Mouse (Mus musculus) embryo, embryonic 10 days (tissue): ENCODE results near the gene Adnp.

Source experiments
- DNase-seq: peaks from one replicate; pipeline ENCODE4 v3.0.0-alpha.2; 2015; ENCODE audit warnings: low spot score

Adnp gene

DNA sequence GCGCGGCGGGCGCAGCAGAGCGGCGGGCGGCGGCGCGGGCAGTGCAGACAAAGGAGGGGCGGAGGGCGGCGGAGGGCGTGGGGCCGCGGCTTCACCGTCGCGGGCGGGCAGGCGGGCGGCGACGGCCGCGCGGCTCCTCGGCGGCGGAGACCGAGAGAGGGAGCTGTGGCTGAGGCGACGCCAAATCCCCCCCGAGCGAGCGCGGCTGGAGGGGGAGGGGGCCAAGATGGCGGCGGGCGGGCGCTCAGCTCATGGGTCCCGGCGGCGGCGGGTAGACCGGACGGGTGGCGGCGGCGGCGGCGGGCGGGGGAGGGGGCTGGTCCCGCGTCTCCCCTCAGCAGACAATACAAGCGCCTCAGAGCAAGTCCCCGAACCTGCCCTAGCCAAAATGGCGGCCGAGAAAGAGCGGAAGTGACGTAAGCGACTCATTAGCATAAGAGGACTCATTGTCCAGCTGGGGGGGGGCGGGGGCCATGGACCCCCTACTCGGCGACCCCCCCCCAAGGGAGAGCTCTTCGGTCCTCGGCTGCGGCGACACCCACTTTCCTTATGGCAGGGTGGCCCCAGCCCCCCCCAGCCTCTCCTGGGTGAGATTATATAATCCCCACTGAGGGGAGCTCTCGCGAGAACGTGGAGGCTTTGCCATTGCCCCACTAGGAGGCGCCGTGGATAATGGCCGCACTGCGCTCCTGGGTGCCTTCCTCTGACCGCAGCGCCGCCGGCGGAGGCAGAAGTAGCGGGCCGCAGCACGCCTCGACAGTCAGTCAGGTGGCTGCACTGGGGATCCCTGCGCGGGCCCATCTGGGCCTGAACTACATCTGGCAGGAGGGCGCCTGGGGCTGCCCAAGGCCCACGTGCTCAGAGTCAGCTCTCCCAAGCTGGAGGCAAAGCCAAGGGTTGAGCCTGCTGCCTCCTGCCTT is at the start of gene Adnp:
TSS of gene Adnp (minus strand) at position 388 of the 920 bp plus-strand sequence.
- DNase-seq: peak; percentile 98

DNA sequence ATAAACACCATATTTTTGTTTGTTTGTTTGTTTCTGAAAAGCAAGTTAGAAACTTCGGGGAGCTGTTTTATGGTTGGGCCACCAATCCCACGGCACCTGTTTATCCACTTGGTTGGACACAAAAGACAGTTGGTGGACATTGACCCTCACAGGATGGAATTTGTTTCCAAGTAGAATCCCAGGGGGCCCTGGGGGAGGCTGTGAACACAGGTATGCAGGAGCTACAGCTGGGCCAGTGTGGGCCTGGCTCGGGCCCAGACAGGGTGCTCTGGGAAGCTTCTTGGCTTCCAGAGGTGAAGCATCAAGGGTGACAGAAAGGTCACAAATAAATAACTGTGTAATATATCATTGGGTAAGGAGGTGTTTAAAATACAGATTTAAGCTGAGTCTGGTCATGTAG is 49.6 kb upstream of the Adnp start:
- no peak for DNase-seq

DNA sequence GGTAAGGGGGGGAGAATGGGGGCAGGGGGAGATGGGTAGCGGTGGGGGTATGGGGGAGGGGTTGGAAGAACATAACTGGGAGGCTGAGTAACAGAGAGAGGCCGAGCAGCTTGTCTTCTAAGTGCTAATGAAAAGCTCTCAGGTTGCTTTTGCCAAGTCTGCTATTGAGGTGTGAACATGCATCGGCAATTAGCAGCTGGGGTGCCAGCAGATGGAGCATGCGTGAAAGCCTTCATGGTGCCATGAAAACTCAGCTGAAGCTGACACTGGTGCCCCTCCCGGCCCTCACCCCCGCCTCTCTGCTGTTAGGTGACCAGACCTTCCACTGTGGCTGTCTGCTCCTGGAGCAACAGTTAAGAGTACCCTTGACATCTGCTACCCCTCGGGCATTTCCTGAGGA is 46.9 kb upstream of the Adnp start:
- DNase-seq: no peak

DNA sequence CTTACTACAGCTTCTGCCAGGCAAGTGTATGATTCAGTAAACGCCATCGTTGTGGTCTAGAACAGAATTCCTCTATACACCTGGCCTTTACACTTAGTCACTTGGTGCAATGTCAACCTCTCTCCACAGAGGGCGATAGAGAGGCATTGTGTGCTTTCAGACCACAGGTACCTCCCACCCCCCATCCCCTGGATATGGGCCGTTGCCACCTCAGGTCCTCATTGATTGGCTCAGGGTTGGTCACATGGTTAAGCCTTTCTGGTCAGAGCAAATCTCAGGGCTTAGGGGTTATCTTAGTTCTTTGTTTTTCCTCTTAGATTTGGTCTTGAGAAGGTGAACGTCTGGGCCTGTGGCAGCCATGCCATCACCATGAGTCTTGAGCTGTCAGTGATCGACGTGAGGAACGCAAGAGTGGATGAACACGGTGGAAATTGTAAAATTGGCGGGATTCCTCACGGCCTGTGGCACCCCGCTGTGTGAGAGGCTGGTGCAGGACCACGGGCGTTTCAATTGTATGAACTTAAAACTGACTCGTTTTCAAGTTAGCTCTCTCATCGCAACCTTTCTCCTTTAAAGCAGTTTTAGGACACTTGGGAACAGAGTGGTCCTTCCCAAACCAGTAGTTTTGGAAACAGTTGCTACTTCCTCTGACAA is 45.9 kb upstream of the Adnp start:
- peak; percentile 86 for DNase-seq

DNA sequence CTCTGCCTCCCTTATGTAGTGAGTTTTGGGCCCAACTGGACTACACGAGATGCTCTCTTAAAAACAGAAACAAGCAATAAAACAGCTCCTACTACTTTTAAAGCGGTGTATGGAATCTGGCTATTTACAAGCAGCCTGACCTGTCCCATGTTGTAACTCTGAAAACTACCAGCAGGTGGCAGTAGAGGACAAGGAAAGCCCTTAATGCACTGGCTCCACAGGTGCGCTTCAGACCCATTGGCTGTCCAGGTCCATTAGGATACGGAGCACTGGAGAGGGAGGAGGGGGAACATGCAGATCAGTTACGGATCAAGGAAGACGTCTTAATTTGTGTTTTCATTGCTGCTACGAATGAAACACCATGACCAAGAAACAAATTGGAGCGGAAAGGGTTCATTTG is 43.4 kb upstream of the Adnp start:
- DNase-seq: peak; percentile 88

DNA sequence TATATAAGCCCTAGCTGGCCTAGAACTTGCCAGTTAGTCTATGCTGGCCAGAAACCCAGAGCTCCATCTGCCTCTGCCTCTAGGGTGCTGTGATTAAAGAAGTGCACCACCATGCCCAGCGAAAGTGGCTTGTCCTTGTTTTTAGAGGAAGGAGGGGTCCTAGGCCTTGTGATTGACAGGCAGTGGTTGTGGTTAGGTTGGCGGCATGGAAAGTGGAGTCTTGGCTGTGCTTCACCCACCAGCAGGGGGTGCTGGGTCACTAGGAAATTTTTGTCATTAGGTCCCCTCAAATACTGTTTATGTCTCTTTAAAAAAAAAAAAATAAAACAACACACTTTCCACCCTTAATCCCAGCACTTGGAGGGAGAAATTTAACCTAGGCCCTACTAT is 41.9 kb upstream of the Adnp start:
- peak; percentile 46 for DNase-seq

DNA sequence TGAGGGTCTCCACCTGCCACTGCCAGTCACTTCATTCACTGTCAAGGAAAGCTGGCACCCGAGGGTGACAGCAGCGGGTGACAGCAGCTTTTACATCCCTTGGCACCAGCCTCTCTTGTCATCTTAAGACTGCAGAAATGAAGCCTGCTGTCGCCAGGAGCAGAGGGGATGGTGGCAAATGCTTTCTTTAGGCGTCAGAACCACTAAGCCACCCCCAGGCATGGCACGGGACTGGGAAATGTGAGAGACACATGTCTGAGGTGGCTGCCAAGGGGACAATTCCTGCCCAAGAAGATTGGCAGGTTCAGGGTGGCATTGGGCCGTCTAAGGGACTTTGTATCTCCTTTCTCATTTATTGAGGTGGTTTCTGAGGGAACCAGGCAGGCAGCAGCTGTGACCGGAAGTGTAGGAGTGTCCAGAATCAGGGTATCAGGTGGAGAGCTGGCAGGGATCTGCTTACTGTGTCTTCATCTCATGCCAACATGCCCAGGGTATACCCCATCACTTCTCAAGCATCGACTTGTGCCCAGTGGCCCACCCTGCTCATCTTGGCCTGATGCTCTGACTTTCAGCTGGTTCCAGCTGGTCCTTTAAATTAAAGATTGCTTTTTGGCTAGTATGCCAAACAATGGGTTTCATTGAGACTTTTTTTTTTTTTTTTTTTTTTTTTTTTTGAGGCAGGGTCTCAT is 41.4 kb upstream of the Adnp start:
- no peak for DNase-seq

DNA sequence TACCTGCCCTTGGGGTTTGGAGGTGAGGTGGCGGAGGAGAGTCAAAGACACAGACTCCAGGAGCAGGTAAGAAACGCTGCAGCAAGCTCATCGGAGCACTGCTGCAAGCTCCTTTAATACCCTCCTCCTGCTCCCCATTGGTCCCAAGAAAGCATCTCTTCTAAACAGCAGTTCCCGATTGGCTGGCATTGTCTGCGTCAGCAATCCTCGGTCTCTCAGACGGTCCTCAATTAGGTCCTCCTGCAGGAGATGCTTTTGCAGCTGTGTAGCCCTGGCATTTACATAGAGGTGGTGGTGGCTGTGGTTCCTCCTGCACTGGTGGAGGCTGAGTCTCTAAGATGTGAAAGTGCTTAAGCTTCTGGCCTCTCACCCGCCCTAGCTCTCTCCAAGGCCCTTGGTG is 38.7 kb upstream of the Adnp start:
- no peak for DNase-seq

DNA sequence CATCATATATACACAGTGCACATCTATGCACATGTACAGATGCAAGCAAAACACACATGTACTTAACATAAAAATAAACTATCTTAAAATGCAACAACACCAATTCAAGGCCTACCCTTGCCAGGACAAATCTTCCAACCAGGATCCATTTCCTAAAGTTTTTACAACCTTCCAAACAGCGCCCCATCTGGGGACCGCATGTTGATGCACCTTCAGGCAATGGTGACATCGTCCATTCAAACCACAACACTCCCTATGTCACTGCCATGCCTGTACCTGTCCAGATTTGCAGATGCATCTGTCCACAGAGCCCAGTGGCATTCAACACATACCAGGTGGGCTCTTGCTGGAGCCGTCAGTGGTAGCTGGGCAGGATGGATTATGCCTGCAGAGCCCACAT is 36.4 kb upstream of the Adnp start:
- no peak for DNase-seq

DNA sequence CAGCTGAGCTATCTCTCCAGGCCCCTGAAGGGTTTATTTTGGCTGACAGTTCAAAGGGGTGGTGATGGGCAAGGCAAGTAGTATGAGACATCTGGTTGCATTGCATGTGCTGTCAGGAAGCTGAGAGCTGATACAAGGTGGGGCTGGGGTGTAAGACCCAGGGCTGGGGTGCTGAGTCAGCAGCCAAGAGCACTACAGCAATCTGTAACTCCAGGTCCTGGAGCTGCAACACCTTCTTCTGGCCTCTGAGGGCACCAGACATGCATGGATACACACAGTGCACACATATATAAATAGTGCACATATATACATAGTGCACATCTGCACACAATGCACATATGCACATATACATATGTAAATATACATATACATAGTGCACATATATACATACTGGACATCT is 35.9 kb upstream of the Adnp start:
- DNase-seq: no peak

DNA sequence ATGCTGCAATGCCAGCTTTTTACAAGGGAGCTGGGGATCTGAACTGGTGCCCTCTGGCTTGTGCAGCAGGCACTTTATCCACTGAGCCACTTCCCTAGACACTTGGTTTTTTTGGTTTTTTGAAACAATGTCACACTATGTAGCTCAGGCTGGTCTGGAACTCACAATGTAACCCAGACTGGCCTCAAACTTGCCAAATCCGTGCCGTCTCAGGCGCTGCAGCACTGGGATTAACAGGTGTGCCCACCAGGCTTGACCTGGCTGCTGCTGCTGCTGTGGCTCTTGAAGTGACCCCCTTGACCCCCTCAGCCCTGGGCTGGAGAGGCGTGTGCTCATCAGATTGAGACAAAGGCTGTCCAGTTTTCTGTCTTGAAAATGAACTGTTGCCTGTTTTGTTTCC is 31.4 kb upstream of the Adnp start:
- no peak for DNase-seq

DNA sequence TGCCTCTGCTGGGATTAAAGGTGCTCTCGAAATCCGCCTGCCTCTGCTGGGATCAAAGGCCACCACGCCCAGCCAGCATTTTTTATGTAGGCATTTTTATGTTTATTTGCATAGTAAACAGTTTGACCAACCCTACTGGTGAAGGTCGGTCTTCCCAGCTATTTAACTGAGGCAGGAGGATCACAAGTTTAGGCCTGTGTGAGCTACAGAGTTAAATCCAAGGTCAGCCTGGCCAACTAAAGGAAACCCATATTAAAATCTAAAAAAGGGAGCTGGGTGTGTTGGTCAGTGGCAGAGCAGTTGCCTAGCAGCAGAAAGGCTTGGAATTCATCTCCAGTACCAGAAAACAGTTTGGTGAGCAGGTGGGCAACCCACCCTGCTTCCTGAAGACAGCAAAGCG is 26.4 kb upstream of the Adnp start:
- DNase-seq: no peak

DNA sequence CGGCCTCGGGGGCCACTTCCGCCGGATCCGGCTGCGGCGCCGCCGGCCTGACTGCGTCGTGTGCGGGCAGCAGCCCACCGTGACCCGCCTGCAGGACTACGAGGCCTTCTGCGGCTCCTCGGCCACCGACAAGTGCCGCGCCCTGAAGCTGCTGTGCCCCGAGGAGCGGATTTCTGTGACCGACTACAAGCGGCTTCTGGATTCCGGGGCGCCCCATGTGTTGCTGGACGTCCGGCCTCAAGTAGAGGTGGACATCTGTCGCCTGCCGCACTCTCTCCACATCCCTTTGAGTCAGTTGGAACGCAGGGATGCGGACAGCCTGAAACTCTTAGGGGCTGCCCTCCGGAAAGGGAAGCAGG is 24.5 kb upstream of the Adnp start:
- no peak for DNase-seq

DNA sequence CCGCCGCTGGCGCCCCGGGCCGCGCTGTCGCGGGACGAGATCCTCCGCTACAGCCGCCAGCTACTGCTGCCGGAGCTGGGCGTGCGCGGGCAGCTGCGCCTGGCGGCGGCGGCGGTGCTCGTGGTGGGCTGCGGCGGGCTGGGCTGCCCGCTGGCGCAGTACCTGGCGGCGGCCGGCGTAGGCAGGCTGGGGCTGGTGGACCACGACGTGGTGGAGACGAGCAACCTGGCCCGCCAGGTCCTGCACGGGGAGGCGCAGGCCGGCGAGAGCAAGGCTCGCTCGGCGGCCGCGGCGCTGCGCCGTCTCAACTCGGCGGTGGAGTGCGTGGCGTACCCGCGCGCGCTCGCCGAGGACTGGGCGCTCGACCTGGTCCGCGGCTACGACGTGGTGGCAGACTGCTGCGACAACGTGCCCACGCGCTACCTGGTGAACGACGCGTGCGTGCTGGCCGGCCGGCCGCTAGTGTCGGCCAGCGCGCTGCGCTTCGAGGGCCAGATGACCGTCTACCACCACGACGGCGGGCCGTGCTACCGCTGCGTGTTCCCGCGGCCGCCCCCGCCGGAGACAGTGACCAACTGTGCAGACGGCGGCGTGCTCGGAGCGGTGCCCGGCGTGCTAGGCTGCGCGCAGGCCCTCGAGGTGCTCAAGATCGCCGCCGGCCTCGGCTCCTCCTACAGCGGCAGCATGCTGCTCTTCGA is 24.0 kb upstream of the Adnp start:
- peak; percentile 20 for DNase-seq

DNA sequence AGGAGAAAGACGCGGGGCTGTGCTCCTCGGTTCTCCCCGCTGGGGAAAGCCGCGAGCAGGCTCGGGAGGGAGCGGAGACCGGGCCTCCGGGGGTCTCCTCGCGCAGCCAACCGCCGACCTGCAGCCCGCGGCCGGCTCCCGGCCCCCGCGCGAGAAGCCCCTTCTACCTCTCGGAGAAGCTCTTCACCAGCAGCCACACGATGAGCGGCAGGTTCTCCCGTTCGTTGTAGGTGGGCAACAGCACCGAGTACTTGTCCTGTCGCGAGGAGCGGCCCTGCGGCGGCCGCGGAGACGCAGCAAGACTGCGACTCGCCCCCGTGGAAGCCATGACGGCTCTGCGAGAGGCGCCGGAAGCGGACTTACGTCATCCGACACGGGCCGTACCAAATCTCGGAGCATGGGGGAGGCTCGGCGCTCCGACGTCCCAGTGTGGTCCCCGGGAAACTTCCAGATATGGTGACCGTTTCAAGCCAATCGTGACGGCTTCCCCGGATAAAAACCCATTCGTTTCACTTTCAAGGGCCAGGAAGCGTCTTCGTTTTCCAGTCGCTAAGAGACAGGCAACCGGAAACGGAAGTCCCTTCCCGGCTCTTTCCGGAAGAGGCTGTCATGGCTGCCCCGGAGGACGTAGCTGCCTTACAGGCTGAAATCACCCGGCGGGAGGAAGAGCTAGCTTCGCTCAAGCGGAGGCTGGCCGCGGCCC is 23.3 kb upstream of the Adnp start, which contains the start of the genes Gm20716, Dpm1 and Mocs3:
TSS of gene Gm20716 (minus strand) at position 339 of the 703 bp plus-strand sequence.
TSS of gene Dpm1 (minus strand) at position 566 of the 703 bp plus-strand sequence.
TSS of gene Mocs3 (plus strand) at position 597 of the 703 bp plus-strand sequence.
- DNase-seq: peak; percentile 88

DNA sequence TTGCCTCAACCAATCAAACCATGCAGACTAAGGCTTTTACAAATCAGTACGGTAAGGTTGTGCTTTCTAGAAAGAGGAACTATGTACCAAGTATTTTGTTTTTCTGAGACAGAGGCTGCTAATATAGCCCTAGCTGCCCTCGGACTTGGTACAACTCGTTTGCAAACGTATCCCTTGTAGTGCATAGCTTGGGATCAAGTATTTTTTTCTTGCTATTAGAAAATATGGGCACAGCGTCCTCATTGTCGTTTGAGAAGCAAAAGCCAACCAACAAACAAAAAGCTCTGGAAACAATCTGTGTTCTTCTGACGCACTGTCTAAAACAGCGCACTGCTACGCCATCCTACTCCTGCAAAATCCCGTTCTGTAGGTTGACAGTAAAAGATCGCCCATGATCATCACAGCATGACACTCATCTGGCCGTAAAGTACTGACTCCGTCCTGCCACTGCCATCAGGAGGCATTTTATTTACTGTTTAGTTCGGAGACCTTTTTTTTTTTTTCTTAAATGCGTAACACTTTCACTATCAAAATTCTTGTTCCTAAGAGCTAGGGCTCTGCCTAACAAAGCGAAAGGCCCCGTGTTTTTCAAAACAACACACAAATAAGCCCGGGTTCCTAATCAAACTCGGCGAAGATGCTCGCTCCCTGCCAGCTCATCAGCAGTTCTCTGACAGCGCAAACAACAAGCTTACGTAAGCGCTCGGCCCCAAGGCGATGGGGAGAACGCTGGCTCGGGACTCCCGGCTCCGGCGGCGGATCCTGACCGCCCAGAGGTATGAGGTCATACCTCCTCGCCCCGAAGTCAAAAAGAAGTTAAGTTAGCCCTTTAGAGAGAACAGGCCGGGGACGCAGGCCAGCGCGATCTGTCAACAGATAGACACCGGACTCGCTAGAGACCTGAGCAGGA is 22.5 kb upstream of the Adnp start:
- no peak for DNase-seq

DNA sequence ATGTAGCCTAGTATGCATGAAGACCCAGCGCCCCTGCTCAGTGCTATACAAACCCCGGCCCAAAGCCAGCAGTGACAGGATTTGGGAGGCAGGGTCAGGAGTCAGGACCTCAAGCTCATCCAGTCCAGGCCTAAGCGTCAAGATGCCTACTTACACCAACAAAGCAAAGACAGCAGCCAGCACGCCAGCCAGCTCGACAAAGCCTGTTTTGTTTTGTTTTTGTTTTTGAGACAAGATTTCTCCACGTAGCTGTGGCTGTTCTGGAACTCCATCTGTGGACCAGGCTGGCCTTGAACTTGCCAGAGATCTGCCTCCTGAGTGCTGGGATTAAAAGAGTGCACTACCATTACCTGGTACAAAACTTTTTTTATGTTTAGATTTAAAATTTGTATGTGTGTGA is 16.4 kb upstream of the Adnp start:
- no peak for DNase-seq

DNA sequence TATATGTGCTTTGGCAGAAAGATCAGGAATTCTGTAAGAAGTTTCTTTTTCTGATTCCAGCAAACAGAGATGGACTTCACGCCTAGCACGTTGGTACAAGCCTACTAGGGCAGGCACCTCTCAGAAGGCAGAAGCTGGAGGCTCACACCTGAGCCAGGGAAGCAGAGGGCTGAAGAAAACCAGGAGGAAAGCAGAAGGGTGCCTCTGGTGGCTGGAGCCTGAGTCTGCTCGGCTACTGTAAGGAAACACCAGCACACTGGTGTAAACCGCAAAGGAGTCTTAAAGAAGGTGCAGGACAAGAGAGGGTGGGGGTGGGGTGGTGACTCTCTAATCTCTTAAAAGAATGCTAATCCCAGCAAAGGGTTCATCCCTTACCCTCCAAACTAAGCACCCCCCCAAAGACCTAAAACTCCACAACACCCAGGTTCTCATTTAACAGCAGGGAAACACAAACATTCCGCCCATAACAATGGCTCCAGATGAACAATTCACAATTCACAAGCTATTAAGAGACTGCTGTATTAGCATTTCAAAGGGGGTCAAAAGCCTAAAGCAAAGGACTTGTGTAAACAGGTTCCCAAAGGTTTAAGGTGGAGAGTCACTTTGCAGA is 7.0 kb upstream of the Adnp start:
- DNase-seq: no peak

DNA sequence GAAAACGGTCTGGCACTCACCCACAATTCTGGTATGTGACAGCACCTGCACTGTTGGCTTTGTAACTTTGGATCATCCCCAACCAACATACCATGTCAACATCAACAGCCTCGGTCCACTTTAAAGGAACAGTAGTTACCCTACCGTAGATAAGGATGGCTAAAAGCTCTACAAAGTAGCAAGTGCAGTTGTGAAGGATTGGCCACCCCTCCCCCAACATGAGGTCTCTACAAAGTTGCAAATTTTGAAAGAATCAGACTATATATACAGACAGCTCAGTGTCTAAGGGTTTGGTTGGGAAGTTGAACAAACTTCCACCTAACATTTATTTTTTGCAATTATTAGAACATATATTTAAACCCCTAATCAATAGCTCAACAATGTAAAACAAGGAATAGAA is 971 bp upstream of the Adnp start:
- no peak for DNase-seq
